Mouse (Mus musculus) myocyte (in vitro differentiated cells): Measurements from ENCODE around the gene Pfkfb2. TPM values are rescaled to one million over a fixed set of nuclear protein-coding genes. Genes with fewer than 3 reads are reported as not detected.
"Not testable (repeated sequence)": the region's sequence is repeated elsewhere in the genome, so short reads cannot be mapped to it uniquely, and the experiment has no call there.

Experiments
- H3K27me3 ChIP-seq: one replicate; pipeline ENCODE4 v1.6.1; 2011; ENCODE audit not compliant: control insufficient read depth, insufficient read depth, insufficient read length
- H3K36me3 ChIP-seq: one replicate; pipeline ENCODE4 v1.6.1; 2011; ENCODE audit not compliant: control insufficient read depth, insufficient read depth
- H3K4me2 ChIP-seq: one replicate; pipeline ENCODE4 v1.6.1; 2011; ENCODE audit warnings: low read depth, control low read depth
- H3K4me3 ChIP-seq: one replicate; pipeline ENCODE4 v1.5.1; 2011; ENCODE audit warnings: mild to moderate bottlenecking, control low read depth, moderate library complexity
- H3K79me2 ChIP-seq: one replicate; pipeline ENCODE4 v1.6.1; 2011; ENCODE audit not compliant: control insufficient read depth, insufficient read depth
- H3ac ChIP-seq: one replicate; pipeline ENCODE4 v1.6.1; 2011; ENCODE audit not compliant: control insufficient read depth, insufficient read length
- CEBPB ChIP-seq: IDR thresholded peaks from 2 replicates; pipeline ENCODE4 v1.6.1; 2011; ENCODE audit warnings: mild to moderate bottlenecking, moderate library complexity; ENCODE audit not compliant: poor library complexity, insufficient read depth, severe bottlenecking
- E2F4 ChIP-seq: IDR thresholded peaks from one replicate; pipeline ENCODE4 v1.6.1; 2011; ENCODE audit warnings: mild to moderate bottlenecking, control low read depth, moderate library complexity; ENCODE audit not compliant: insufficient read depth
- MAX ChIP-seq: IDR thresholded peaks from one replicate; pipeline ENCODE4 v1.6.1; 2011; ENCODE audit warnings: low read depth, mild to moderate bottlenecking, control low read depth
- MYOD1 ChIP-seq, 3 experiments: IDR thresholded peaks; one replicate each; pipeline ENCODE4 v1.6.1; 2011; ENCODE audit warnings: control low read depth in 2 of 3, low read depth in 2 of 3, mild to moderate bottlenecking in 2 of 3, moderate library complexity in 1 of 3; ENCODE audit not compliant: insufficient read length in 2 of 3, control insufficient read depth in 1 of 3
- MYOG ChIP-seq, 3 experiments: IDR thresholded peaks; one replicate each; pipeline ENCODE4 v1.6.1; 2011; ENCODE audit warnings: control low read depth in 2 of 3, low read depth in 2 of 3, mild to moderate bottlenecking in 2 of 3; ENCODE audit not compliant: insufficient read length in 2 of 3, control insufficient read depth in 1 of 3, insufficient read depth in 1 of 3
- POLR2A ChIP-seq: IDR thresholded peaks from one replicate; pipeline ENCODE4 v1.6.1; 2011; ENCODE audit warnings: low read depth, mild to moderate bottlenecking, control low read depth, moderate library complexity; ENCODE audit not compliant: insufficient read length
- POLR2AphosphoS2 ChIP-seq: IDR thresholded peaks from one replicate; pipeline ENCODE4 v1.6.1; 2011; ENCODE audit warnings: low read depth, control low read depth; ENCODE audit not compliant: insufficient read length
- REST ChIP-seq: IDR thresholded peaks from one replicate; pipeline ENCODE4 v1.6.1; 2011; ENCODE audit warnings: mild to moderate bottlenecking, control low read depth, moderate library complexity; ENCODE audit not compliant: insufficient read depth, insufficient read length
- SRF ChIP-seq: IDR thresholded peaks from one replicate; pipeline ENCODE4 v1.6.1; 2011; ENCODE audit warnings: low read depth; ENCODE audit not compliant: control insufficient read depth, insufficient read length
- TCF12 ChIP-seq: IDR thresholded peaks from one replicate; pipeline ENCODE4 v1.6.1; 2011; ENCODE audit warnings: mild to moderate bottlenecking, control low read depth; ENCODE audit not compliant: poor library complexity, insufficient read depth, severe bottlenecking
- TCF3 ChIP-seq: IDR thresholded peaks from one replicate; pipeline ENCODE4 v1.6.1; 2011; ENCODE audit warnings: low read depth, control low read depth; ENCODE audit not compliant: insufficient read length
- USF1 ChIP-seq: IDR thresholded peaks from one replicate; pipeline ENCODE4 v1.6.1; 2011; ENCODE audit warnings: low read depth, mild to moderate bottlenecking, control low read depth, moderate library complexity
- polyA plus RNA-seq: library from polyadenylated mRNA; unstranded; fragments of >200 nt; fragmentation: generic; extraction: Trizol; gene quantifications from one replicate; pipeline ENCODE4 v1.2.1, GENCODE M21; 2012; ENCODE audit warnings: missing spikeins

The Pfkfb2 gene
- polyA plus RNA-seq, 1 experiment = 2.6 TPM

GRCm38 (mm10) chr1:130681656-130682413 is 47.2 kb downstream of the Pfkfb2 start:
- no peak overlapping the region for H3K4me2 ChIP-seq
- H3K4me3 ChIP-seq = no peak overlapping the region
- no peaks in the 10 kb centered on the region for H3K27me3 ChIP-seq
- H3K36me3 ChIP-seq = no peaks in the 10 kb centered on the region
- no peak overlapping the region for H3ac ChIP-seq
- TF ChIP-seq POLR2A (no peak), POLR2AphosphoS2 (no peak), CEBPB (no peak), MYOG (IDR thresholded peaks at IDR 0.05; ENCODE audit: control insufficient read depth in 1 of 3, insufficient read depth in 1 of 3, insufficient read length in 2 of 3, low read depth in 2 of 3) (no peak), SRF (no peak), MYOD1 (IDR thresholded peaks at IDR 0.05; ENCODE audit: control insufficient read depth in 1 of 3, insufficient read length in 2 of 3, low read depth in 2 of 3) (no peak), TCF3 (no peak), TCF12 (no peak), E2F4 (no peak)
- no peaks in the 10 kb centered on the region for H3K79me2 ChIP-seq

- no peaks in the 10 kb centered on the region for H3K79me2 ChIP-seq
- no peaks in the 10 kb centered on the region for H3K27me3 ChIP-seq
- TF ChIP-seq POLR2AphosphoS2 = no peak
- no peak for TF ChIP-seq E2F4
- TF ChIP-seq REST = no peak
- TF ChIP-seq SRF = no peak
- no peak for TF ChIP-seq MYOD1 (IDR thresholded peaks at IDR 0.05; ENCODE audit: control insufficient read depth in 1 of 3, insufficient read length in 2 of 3, low read depth in 2 of 3)
- TF ChIP-seq TCF3 = no peak
- no peak for TF ChIP-seq CEBPB
- no peak for TF ChIP-seq MAX
- no peak for TF ChIP-seq USF1
- TF ChIP-seq POLR2A = no peak
- no peak for TF ChIP-seq MYOG (IDR thresholded peaks at IDR 0.05; ENCODE audit: control insufficient read depth in 1 of 3, insufficient read depth in 1 of 3, insufficient read length in 2 of 3, low read depth in 2 of 3)
- no peak for TF ChIP-seq TCF12
- no peak overlapping the region for H3K4me2 ChIP-seq
- H3ac ChIP-seq = no peak overlapping the region
- H3K4me3 ChIP-seq = no peak overlapping the region
- no peaks in the 10 kb centered on the region for H3K36me3 ChIP-seq
Observed at GRCm38 (mm10) chr1:130681075-130681474, 48.0 kb downstream of the Pfkfb2 start.

- Histone ChIP-seq H3K79me2 (no peaks in the 10 kb centered on the region), H3K4me2 (no peak overlapping the region), H3K36me3 (no peaks in the 10 kb centered on the region), H3K27me3 (no peaks in the 10 kb centered on the region), H3ac (no peak overlapping the region), H3K4me3 (no peak overlapping the region)
- TF ChIP-seq SRF (no peak), MYOG (IDR thresholded peaks at IDR 0.05; ENCODE audit: control insufficient read depth in 1 of 3, insufficient read depth in 1 of 3, insufficient read length in 2 of 3, low read depth in 2 of 3) (no peak), USF1 (no peak), TCF3 (no peak)
Observed at GRCm38 (mm10) chr1:130678551-130678950, 50.5 kb downstream of the Pfkfb2 start.

- not testable (repeated sequence) for H3K4me2 ChIP-seq, H3K79me2 ChIP-seq, H3ac ChIP-seq, H3K27me3 ChIP-seq, H3K4me3 ChIP-seq, H3K36me3 ChIP-seq
Observed at GRCm38 (mm10) chr1:130663576-130663975, 65.5 kb downstream of the Pfkfb2 start.

- Histone ChIP-seq H3ac (no peak within 1 kb of the TSS), H3K4me3 (no peak within 1 kb of the TSS), H3K79me2 (no peaks in the 10 kb centered on the region), H3K36me3 (no peaks in the 10 kb centered on the region), H3K4me2 (no peak within 1 kb of the TSS), H3K27me3 (no peaks in the 10 kb centered on the region)
- no peak for TF ChIP-seq TCF3
- no peak for TF ChIP-seq SRF
- TF ChIP-seq MYOD1 (IDR thresholded peaks at IDR 0.05; ENCODE audit: control insufficient read depth in 1 of 3, insufficient read length in 2 of 3, low read depth in 2 of 3) = no peak
- TF ChIP-seq CEBPB = no peak
- TF ChIP-seq USF1 = no peak
- TF ChIP-seq REST = no peak
- no peak for TF ChIP-seq POLR2AphosphoS2
- no peak for TF ChIP-seq MYOG (IDR thresholded peaks at IDR 0.05; ENCODE audit: control insufficient read depth in 1 of 3, insufficient read depth in 1 of 3, insufficient read length in 2 of 3, low read depth in 2 of 3)
- TF ChIP-seq MAX = no peak
- no peak for TF ChIP-seq TCF12
- TF ChIP-seq E2F4 = no peak
- no peak for TF ChIP-seq POLR2A
Observed at GRCm38 (mm10) chr1:130661454-130661853, 67.6 kb downstream of the Pfkfb2 start, which contains the start of gene C4bp. Gene C4bp, minus strand, starts transcription at chr1:130661632.

GRCm38 (mm10) chr1:130659641-130660040 is 69.4 kb downstream of the Pfkfb2 start:
- not testable (repeated sequence) for H3K4me2 ChIP-seq, H3K79me2 ChIP-seq, H3ac ChIP-seq, H3K4me3 ChIP-seq, H3K27me3 ChIP-seq, H3K36me3 ChIP-seq
